Mouse (Mus musculus): ENCODE measurements at regions not wholly inside any gene's neighbourhood (a gene's known extent, or its start where the extent isn't known, plus 50 kb on each side); places are given as distances from the start of the nearest gene placed in this dataset.

GRCm38 (mm10) chrX:139392777-139393176, 59.3 kb downstream of the Trap1a start:
- DNase-seq (ENCODE audit: low spot score in 2 of 2) = no peak

DNA sequence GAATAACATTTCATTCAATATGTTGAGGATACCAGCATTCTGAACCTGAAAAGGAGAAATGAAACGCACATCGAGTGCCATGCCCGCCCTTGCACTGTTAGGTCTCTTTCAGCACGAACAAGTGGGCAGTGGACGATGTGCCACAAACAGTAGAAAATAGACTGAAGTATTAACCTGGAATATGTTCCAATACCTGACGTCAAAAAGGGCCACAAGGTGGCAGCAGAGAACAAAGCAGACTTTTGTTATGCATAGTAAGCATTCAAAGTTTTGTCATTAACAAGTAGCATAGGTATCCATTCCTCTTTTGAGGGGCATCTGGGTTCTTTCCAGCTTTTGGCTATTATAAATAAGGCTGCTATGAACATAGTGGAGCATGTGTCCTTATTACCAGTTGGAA, 63.5 kb upstream of the D330045A20Rik start:
- peak; percentile 29 to 62 for DNase-seq (ENCODE audit: low spot score in 2 of 2)

DNA sequence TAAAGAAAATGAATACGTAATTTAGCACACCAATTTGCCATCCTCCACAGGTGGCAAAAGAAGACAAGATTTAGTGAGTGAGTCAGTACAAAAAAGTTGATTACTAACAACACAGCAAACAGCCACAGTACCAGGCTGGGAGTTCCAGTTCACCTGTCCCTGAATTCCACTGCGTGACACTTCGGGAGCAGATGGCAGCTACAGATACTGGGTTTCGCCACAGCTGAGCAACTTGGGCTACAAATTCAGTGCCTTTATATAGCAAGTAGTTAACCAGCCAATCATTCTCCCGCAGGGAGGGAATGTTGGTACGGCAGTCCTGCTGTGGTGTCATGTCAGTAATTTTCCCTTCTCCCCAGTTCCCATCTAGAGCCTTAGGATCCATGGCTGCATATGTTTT, 60.3 kb upstream of the D330045A20Rik start:
- DNase-seq (ENCODE audit: low spot score in 2 of 2) = no peak

- no peak for DNase-seq (ENCODE audit: low spot score in 2 of 2)
Measured at GRCm38 (mm10) chrX:139424307-139424706, 55.9 kb upstream of the D330045A20Rik start.

Data from urinary bladder, postnatal 36 days (tissue).